In the genomic region with DNA sequence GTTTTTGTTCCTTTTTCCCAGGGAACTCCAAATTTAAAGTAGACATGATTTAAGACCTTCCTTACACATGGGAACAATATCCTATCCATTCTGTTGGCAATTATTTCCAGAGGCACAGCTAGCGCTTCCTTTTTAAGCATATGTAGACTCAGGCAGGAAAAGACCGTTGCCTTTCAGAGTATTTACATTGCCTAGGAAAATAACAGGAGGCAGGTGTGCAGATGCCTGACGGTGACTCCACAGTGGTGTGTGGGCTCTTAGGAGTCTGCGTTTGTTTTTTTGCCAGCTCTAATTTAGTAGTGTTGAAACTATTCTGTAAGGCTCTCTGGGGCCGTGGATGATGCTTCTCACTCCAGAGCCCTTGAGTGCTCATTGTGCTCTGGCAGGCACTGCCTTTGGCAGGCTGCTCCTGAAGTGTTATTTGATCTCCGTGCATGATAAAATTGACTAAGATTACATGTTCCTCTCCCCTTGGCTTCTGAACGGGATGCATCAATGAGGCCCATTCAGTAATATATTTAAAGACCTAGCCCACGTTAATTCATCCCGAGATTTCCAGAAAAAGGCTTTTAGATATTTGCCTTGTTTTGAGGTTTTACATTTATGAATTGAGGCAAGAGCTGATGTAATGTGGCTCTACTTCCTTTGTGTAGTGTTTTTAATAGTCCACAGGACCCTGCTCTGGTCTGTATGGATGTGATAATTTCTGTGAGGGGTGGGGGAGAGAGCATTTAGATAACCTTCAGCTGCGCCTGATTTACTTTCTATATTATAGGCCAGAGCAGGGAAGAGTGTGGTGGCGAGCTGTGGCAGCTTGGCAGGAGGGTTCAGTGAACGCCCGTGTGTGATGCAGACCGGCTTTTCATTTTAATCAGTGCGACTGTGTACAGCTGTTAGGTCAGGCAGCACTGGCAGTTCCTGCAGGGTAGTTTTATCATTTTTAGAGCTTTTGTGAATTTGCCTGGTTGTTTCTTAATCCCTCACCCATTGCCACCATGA, we compare ENCODE assay signal across 8 mouse cellular contexts.
DNase-seq lines count a peak whose midpoint lies in the region; ATAC-seq and TF ChIP-seq lines count a peak whose summit lies in the region.

No protein-coding gene starts in this region.

- peak overlapping the region; percentile 71 to 77 for H3K4me3 ChIP-seq in MEL (ENCODE audit: control insufficient read depth in 1 of 2, insufficient read depth in 1 of 2, low read depth in 2 of 2, low read length in 2 of 2)
- peak overlapping the region; percentile 68 for H3K4me3 ChIP-seq in embryonic facial prominence, embryonic 13.5 days
- H3K4me3 ChIP-seq in heart, embryonic 13.5 days = peak overlapping the region; percentile 76
- peak overlapping the region; percentile 63 for H3K4me3 ChIP-seq in limb, embryonic 13.5 days
- peak overlapping the region; percentile 57 for H3K4me3 ChIP-seq in midbrain, embryonic 12.5 days

- intact Hi-C loops in heart, postnatal 25 days (cut with DNase I) = loop anchor here (2.0 kb wide), 1 partner anchor 31 kb away; no protein-coding TSS in a partner anchor

- no peak for TF ChIP-seq RAD21 in MEL (IDR thresholded peaks at IDR 0.05; ENCODE audit: low read depth, low read length)

- no peaks in the 10 kb centered on the region for H3K9me3 ChIP-seq in MEL (replicated peaks; ENCODE audit: insufficient read depth, low read length)
- no peaks in the 10 kb centered on the region for H3K9me3 ChIP-seq in embryonic facial prominence, embryonic 13.5 days
- no peaks in the 10 kb centered on the region for H3K9me3 ChIP-seq in heart, embryonic 13.5 days
- H3K9me3 ChIP-seq in limb, embryonic 13.5 days = no peaks in the 10 kb centered on the region
- H3K9me3 ChIP-seq in midbrain, embryonic 12.5 days = no peaks in the 10 kb centered on the region

- H3K36me3 ChIP-seq in MEL (ENCODE audit: control insufficient read depth in 1 of 2, insufficient read depth in 2 of 2, low read length in 2 of 2) = peaks cover 0 to 19% of the 10 kb centered on the region in 2 experiments; a peak in 2 of 4 replicates
- no peaks in the 10 kb centered on the region for H3K36me3 ChIP-seq in embryonic facial prominence, embryonic 13.5 days
- no peaks in the 10 kb centered on the region for H3K36me3 ChIP-seq in heart, embryonic 13.5 days
- no peaks in the 10 kb centered on the region for H3K36me3 ChIP-seq in limb, embryonic 13.5 days
- H3K36me3 ChIP-seq in midbrain, embryonic 12.5 days = no peaks in the 10 kb centered on the region

- TF ChIP-seq POLR2A in MEL (IDR thresholded peaks at IDR 0.05; ENCODE audit: control insufficient read depth in 1 of 2, insufficient read depth in 1 of 2, low read depth in 1 of 2, low read length in 2 of 2, poor library complexity in 1 of 2) = no peak

- peak overlapping the region; percentile 86 for H3K9ac ChIP-seq in MEL (ENCODE audit: control insufficient read depth, low read depth, low read length, poor library complexity, severe bottlenecking)
- peak overlapping the region; percentile 46; the same call in 1 of the 2 replicates for H3K9ac ChIP-seq in embryonic facial prominence, embryonic 13.5 days
- H3K9ac ChIP-seq in heart, embryonic 13.5 days = peak overlapping the region; percentile 89
- peak overlapping the region; percentile 88 for H3K9ac ChIP-seq in limb, embryonic 13.5 days
- peak overlapping the region; percentile 77 for H3K9ac ChIP-seq in midbrain, embryonic 12.5 days (replicated peaks)

- H3K27ac ChIP-seq in MEL (ENCODE audit: control insufficient read depth, low read depth, low read length) = peak overlapping the region; percentile 39
- peak overlapping the region; percentile 95 for H3K27ac ChIP-seq in embryonic facial prominence, embryonic 13.5 days
- peak overlapping the region; percentile 92 for H3K27ac ChIP-seq in heart, embryonic 13.5 days (replicated peaks)
- H3K27ac ChIP-seq in limb, embryonic 13.5 days = peak overlapping the region; percentile 87
- H3K27ac ChIP-seq in midbrain, embryonic 12.5 days (replicated peaks) = peak overlapping the region; percentile 95

- ATAC-seq in embryonic facial prominence, embryonic 13.5 days (ENCODE audit: insufficient number of reproducible peaks, insufficient read depth, low FRiP score, low TSS enrichment, low read depth) = peak; percentile 72
- ATAC-seq in heart, embryonic 13.5 days (ENCODE audit: extremely low read depth, insufficient number of reproducible peaks, low FRiP score, low TSS enrichment) = no peak
- ATAC-seq in limb, embryonic 13.5 days (ENCODE audit: low FRiP score, low read depth) = peak; percentile 46
- peak; percentile 51 for ATAC-seq in midbrain, embryonic 12.5 days (ENCODE audit: low FRiP score, low read depth)

- peaks cover 5 to 17% of the 10 kb centered on the region in 2 experiments for H3K4me1 ChIP-seq in MEL (ENCODE audit: control insufficient read depth in 1 of 2, insufficient read depth in 2 of 2, low read length in 2 of 2)
- peaks cover 66% of the 10 kb centered on the region for H3K4me1 ChIP-seq in embryonic facial prominence, embryonic 13.5 days
- H3K4me1 ChIP-seq in heart, embryonic 13.5 days = peaks cover 86% of the 10 kb centered on the region
- peaks cover 84% of the 10 kb centered on the region for H3K4me1 ChIP-seq in limb, embryonic 13.5 days
- H3K4me1 ChIP-seq in midbrain, embryonic 12.5 days = peaks cover 71% of the 10 kb centered on the region

- 5% methylated on average over 15 of the region's 15 CpGs for WGBS in embryonic facial prominence, embryonic 13.5 days
- 5% methylated on average over 15 of the region's 15 CpGs for WGBS in heart, embryonic 13.5 days
- WGBS in limb, embryonic 13.5 days = 2% methylated on average over 15 of the region's 15 CpGs
- 5% methylated on average over 15 of the region's 15 CpGs for WGBS in midbrain, embryonic 12.5 days

- H3K27me3 ChIP-seq in MEL (ENCODE audit: control insufficient read depth in 1 of 2, insufficient read depth in 2 of 2, low read length in 2 of 2) = no peaks in the 10 kb centered on the region
- no peaks in the 10 kb centered on the region for H3K27me3 ChIP-seq in embryonic facial prominence, embryonic 13.5 days
- H3K27me3 ChIP-seq in heart, embryonic 13.5 days (replicated peaks) = no peaks in the 10 kb centered on the region
- no peaks in the 10 kb centered on the region for H3K27me3 ChIP-seq in limb, embryonic 13.5 days
- H3K27me3 ChIP-seq in midbrain, embryonic 12.5 days = no peaks in the 10 kb centered on the region

- peak overlapping the region; percentile 96 for H3K4me2 ChIP-seq in embryonic facial prominence, embryonic 13.5 days
- H3K4me2 ChIP-seq in heart, embryonic 13.5 days = peak overlapping the region; percentile 89
- peak overlapping the region; percentile 95 for H3K4me2 ChIP-seq in limb, embryonic 13.5 days (replicated peaks)
- peak overlapping the region; percentile 95 for H3K4me2 ChIP-seq in midbrain, embryonic 12.5 days (replicated peaks)

- no peak; a peak in 1 of 4 replicates for TF ChIP-seq EP300 in MEL (IDR thresholded peaks at IDR 0.05; ENCODE audit: low read depth in 1 of 2, low read length in 2 of 2)

- DNase-seq in heart, adult 11 months = peak; percentile 93
- DNase-seq in heart, postnatal 25 days (ENCODE audit: low spot score) = no peak
- DNase-seq in MEL (ENCODE audit: low read depth, low spot score) = peak; percentile 68
- no peak for DNase-seq in frontal cortex, postnatal 25 days (ENCODE audit: low spot score in 2 of 2)

- H3K79me2 ChIP-seq in MEL (ENCODE audit: control insufficient read depth, insufficient read depth, low read length, poor library complexity) = peaks cover 9% of the 10 kb centered on the region

- no peak for TF ChIP-seq CTCF in MEL (IDR thresholded peaks at IDR 0.05 in 2 of 3, conservative IDR thresholded peaks at IDR 0.05 in 1 of 3; ENCODE audit: control insufficient read depth in 1 of 3, insufficient read depth in 1 of 3, low read depth in 2 of 3, low read length in 3 of 3, poor library complexity in 1 of 3, severe bottlenecking in 1 of 3)

TF ChIP-seq in MEL, 35 proteins besides CTCF, POLR2A, EP300 and RAD21:
- TF ChIP-seq NRF1 (IDR thresholded peaks at IDR 0.05; ENCODE audit: insufficient read depth, low read depth, low read length, poor library complexity, severe bottlenecking) = no peak
- TF ChIP-seq JUND (IDR thresholded peaks at IDR 0.05; ENCODE audit: low read depth, low read length) = no peak
- peak; percentile 47 for TF ChIP-seq TAL1 (IDR thresholded peaks at IDR 0.05; ENCODE audit: low read length)
- 0 out of 2 replicates have a peak, but pooled peaks have one; percentile 25 for TF ChIP-seq HCFC1 (IDR thresholded peaks at IDR 0.05; ENCODE audit: low read depth, low read length)
- TF ChIP-seq MAZ (IDR thresholded peaks at IDR 0.05; ENCODE audit: low read depth, low read length) = 0 out of 2 replicates have a peak, but pooled peaks have one; percentile 21
- 0 out of 2 replicates have a peak, but pooled peaks have one; percentile 38 for TF ChIP-seq MYC (IDR thresholded peaks at IDR 0.05; ENCODE audit: low read depth, low read length)
- TF ChIP-seq SIN3A (IDR thresholded peaks at IDR 0.05; ENCODE audit: low read length) = peak; percentile 77
- TF ChIP-seq RCOR1 (IDR thresholded peaks at IDR 0.05; ENCODE audit: low read depth, low read length) = peak; percentile 40; the same call in 1 of the 2 replicates
- no peak for TF ChIP-seq CHD2 (IDR thresholded peaks at IDR 0.05; ENCODE audit: low read length)
- no peak for TF ChIP-seq ZC3H11A (IDR thresholded peaks at IDR 0.05; ENCODE audit: low read depth, low read length)
- peak; percentile 52; the same call in 1 of the 2 replicates for TF ChIP-seq TCF12 (IDR thresholded peaks at IDR 0.05; ENCODE audit: low read depth, low read length)
- TF ChIP-seq GATA1 (IDR thresholded peaks at IDR 0.05; ENCODE audit: low read depth, low read length) = peak; percentile 45; the same call in 1 of the 2 replicates
- no peak for TF ChIP-seq E2F4 (IDR thresholded peaks at IDR 0.05; ENCODE audit: borderline replicate concordance, low read depth, low read length)
- TF ChIP-seq CHD1 (IDR thresholded peaks at IDR 0.05; ENCODE audit: low read depth, low read length) = 0 out of 2 replicates have a peak, but pooled peaks have one; percentile 79
- peak; percentile 54 for TF ChIP-seq MXI1 (IDR thresholded peaks at IDR 0.05; ENCODE audit: low read depth, low read length)
- TF ChIP-seq ETS1 (IDR thresholded peaks at IDR 0.05; ENCODE audit: low read depth, low read length) = peak; percentile 47

Comparison
In these comparisons a context has a peak if more than half of its experiments do, and no peak if none do; other contexts are left out.
1. DNase-seq: peak in heart, adult 11 months (single experiment) and MEL (single experiment); none in heart, postnatal 25 days (single experiment) and frontal cortex, postnatal 25 days (0 of 2).
2. H3K27ac ChIP-seq: peak in every context shown above with its lines; median percentile 95 in embryonic facial prominence, embryonic 13.5 days; 95 in midbrain, embryonic 12.5 days; 92 in heart, embryonic 13.5 days; 87 in limb, embryonic 13.5 days; 39 in MEL.
3. Peak in every context shown above with its lines, with median percentiles within 50 percentile points of each other: H3K4me3 ChIP-seq, H3K9ac ChIP-seq and H3K4me2 ChIP-seq.